Mouse (Mus musculus): ENCODE data around the gene Mnat1. TPM values are rescaled to one million over a fixed set of nuclear protein-coding genes. Genes with fewer than 3 reads are reported as not detected.
"Not testable (repeated sequence)": the region's sequence is repeated elsewhere in the genome, so short reads cannot be mapped to it uniquely, and the experiment has no call there.

Gene Mnat1
- polyA plus RNA-seq, 1 experiment from 2014 or later: 53.0 TPM

- H3K9me3 ChIP-seq (replicated peaks; ENCODE audit: control insufficient read depth, low read length): no peaks in the 10 kb centered on the region
- H3K27ac ChIP-seq (replicated peaks; ENCODE audit: low read depth, low read length): no peak overlapping the region
- no peaks in the 10 kb centered on the region for H3K4me1 ChIP-seq (ENCODE audit: control insufficient read depth, insufficient read depth, low read length)
- WGBS: 76% methylated on average over 7 of the region's 7 CpGs
- DNase-seq (ENCODE audit: low spot score): no peak
- no peak overlapping the region for H3K4me2 ChIP-seq (ENCODE audit: low read depth, low read length)
- no peaks in the 10 kb centered on the region for H3K36me3 ChIP-seq (replicated peaks; ENCODE audit: control insufficient read depth, insufficient read depth, low read depth, low read length)
- H3K4me3 ChIP-seq (ENCODE audit: low read depth, low read length): no peak overlapping the region
- ATAC-seq (replicated peaks; ENCODE audit: insufficient number of reproducible peaks, low FRiP score, low TSS enrichment, low read depth): no peak
- H3K27me3 ChIP-seq (ENCODE audit: control insufficient read depth, insufficient read depth, low read length): no peaks in the 10 kb centered on the region
- no peak overlapping the region for H3K9ac ChIP-seq (replicated peaks; ENCODE audit: low read length)
Observed at GRCm38 (mm10) chr12:73090672-73091335, 32.7 kb upstream of the Mnat1 start.

GRCm38 (mm10) chr12:73094189-73094588, 29.3 kb upstream of the Mnat1 start:
- Histone ChIP-seq H3K9me3 (replicated peaks; ENCODE audit: control insufficient read depth, low read length) (no peaks in the 10 kb centered on the region), H3K9ac (replicated peaks; ENCODE audit: low read length) (no peak overlapping the region), H3K4me2 (ENCODE audit: low read depth, low read length) (no peak overlapping the region)

GRCm38 (mm10) chr12:73094605-73095004, 28.9 kb upstream of the Mnat1 start:
- no peaks in the 10 kb centered on the region for H3K4me1 ChIP-seq (ENCODE audit: control insufficient read depth, insufficient read depth, low read length)
- DNase-seq (ENCODE audit: low spot score): no peak
- no peak overlapping the region for H3K4me2 ChIP-seq (ENCODE audit: low read depth, low read length)
- no peak overlapping the region for H3K9ac ChIP-seq (replicated peaks; ENCODE audit: low read length)
- no peak overlapping the region for H3K27ac ChIP-seq (replicated peaks; ENCODE audit: low read depth, low read length)
- no peaks in the 10 kb centered on the region for H3K27me3 ChIP-seq (ENCODE audit: control insufficient read depth, insufficient read depth, low read length)
- H3K4me3 ChIP-seq (ENCODE audit: low read depth, low read length): no peak overlapping the region
- 21% methylated on average over 2 of the region's 2 CpGs for WGBS
- ATAC-seq (replicated peaks; ENCODE audit: insufficient number of reproducible peaks, low FRiP score, low TSS enrichment, low read depth): no peak
- no peaks in the 10 kb centered on the region for H3K36me3 ChIP-seq (replicated peaks; ENCODE audit: control insufficient read depth, insufficient read depth, low read depth, low read length)
- no peaks in the 10 kb centered on the region for H3K9me3 ChIP-seq (replicated peaks; ENCODE audit: control insufficient read depth, low read length)

More at GRCm38 (mm10) chr12:73094189-73094588, 29.3 kb upstream of the Mnat1 start:
- no peak overlapping the region for H3K4me3 ChIP-seq (ENCODE audit: low read depth, low read length)
- H3K27me3 ChIP-seq (ENCODE audit: control insufficient read depth, insufficient read depth, low read length): no peaks in the 10 kb centered on the region
- DNase-seq (ENCODE audit: low spot score): no peak
- H3K4me1 ChIP-seq (ENCODE audit: control insufficient read depth, insufficient read depth, low read length): no peaks in the 10 kb centered on the region
- H3K27ac ChIP-seq (replicated peaks; ENCODE audit: low read depth, low read length): no peak overlapping the region
- 64% methylated on average over 2 of the region's 2 CpGs for WGBS
- H3K36me3 ChIP-seq (replicated peaks; ENCODE audit: control insufficient read depth, insufficient read depth, low read depth, low read length): no peaks in the 10 kb centered on the region
- ATAC-seq (replicated peaks; ENCODE audit: insufficient number of reproducible peaks, low FRiP score, low TSS enrichment, low read depth): no peak

GRCm38 (mm10) chr12:73096177-73096576, 27.3 kb upstream of the Mnat1 start:
- H3K4me3 ChIP-seq (ENCODE audit: low read depth, low read length); H3K27ac ChIP-seq (replicated peaks; ENCODE audit: low read depth, low read length); H3K9ac ChIP-seq (replicated peaks; ENCODE audit: low read length); H3K27me3 ChIP-seq (ENCODE audit: control insufficient read depth, insufficient read depth, low read length); H3K4me2 ChIP-seq (ENCODE audit: low read depth, low read length); ATAC-seq (replicated peaks; ENCODE audit: insufficient number of reproducible peaks, low FRiP score, low TSS enrichment, low read depth); H3K9me3 ChIP-seq (replicated peaks; ENCODE audit: control insufficient read depth, low read length); DNase-seq (ENCODE audit: low spot score); H3K4me1 ChIP-seq (ENCODE audit: control insufficient read depth, insufficient read depth, low read length); H3K36me3 ChIP-seq (replicated peaks; ENCODE audit: control insufficient read depth, insufficient read depth, low read depth, low read length): not testable (repeated sequence)
- WGBS: 91% methylated on average over 5 of the region's 5 CpGs

GRCm38 (mm10) chr12:73098593-73098992, 24.9 kb upstream of the Mnat1 start:
- no peak overlapping the region for H3K4me2 ChIP-seq (ENCODE audit: low read depth, low read length)
- H3K27ac ChIP-seq (replicated peaks; ENCODE audit: low read depth, low read length): no peak overlapping the region
- 81% methylated on average over 4 of the region's 4 CpGs for WGBS
- DNase-seq (ENCODE audit: low spot score) (no peak), ATAC-seq (replicated peaks; ENCODE audit: insufficient number of reproducible peaks, low FRiP score, low TSS enrichment, low read depth) (no peak)
- H3K27me3 ChIP-seq (ENCODE audit: control insufficient read depth, insufficient read depth, low read length): no peaks in the 10 kb centered on the region
- no peak overlapping the region for H3K9ac ChIP-seq (replicated peaks; ENCODE audit: low read length)
- H3K4me3 ChIP-seq (ENCODE audit: low read depth, low read length): no peak overlapping the region
- no peaks in the 10 kb centered on the region; the same call in 1 of the 2 replicates for H3K9me3 ChIP-seq (replicated peaks; ENCODE audit: control insufficient read depth, low read length)
- H3K4me1 ChIP-seq (ENCODE audit: control insufficient read depth, insufficient read depth, low read length): no peaks in the 10 kb centered on the region
- peaks cover 10% of the 10 kb centered on the region for H3K36me3 ChIP-seq (replicated peaks; ENCODE audit: control insufficient read depth, insufficient read depth, low read depth, low read length)

GRCm38 (mm10) chr12:73103713-73104112, 19.8 kb upstream of the Mnat1 start:
- H3K4me3 ChIP-seq (ENCODE audit: low read depth, low read length): no peak overlapping the region
- no peaks in the 10 kb centered on the region for H3K4me1 ChIP-seq (ENCODE audit: control insufficient read depth, insufficient read depth, low read length)
- H3K27me3 ChIP-seq (ENCODE audit: control insufficient read depth, insufficient read depth, low read length): no peaks in the 10 kb centered on the region
- no peak overlapping the region for H3K9ac ChIP-seq (replicated peaks; ENCODE audit: low read length)
- H3K27ac ChIP-seq (replicated peaks; ENCODE audit: low read depth, low read length): no peak overlapping the region
- ATAC-seq (replicated peaks; ENCODE audit: insufficient number of reproducible peaks, low FRiP score, low TSS enrichment, low read depth) (no peak), DNase-seq (ENCODE audit: low spot score) (peak; percentile 52)
- no peak overlapping the region for H3K4me2 ChIP-seq (ENCODE audit: low read depth, low read length)
- WGBS: 48% methylated on average over 12 of the region's 12 CpGs
- H3K36me3 ChIP-seq (replicated peaks; ENCODE audit: control insufficient read depth, insufficient read depth, low read depth, low read length): peaks cover 11% of the 10 kb centered on the region
- H3K9me3 ChIP-seq (replicated peaks; ENCODE audit: control insufficient read depth, low read length): no peaks in the 10 kb centered on the region; the same call in 1 of the 2 replicates

- no peak overlapping the region for H3K9ac ChIP-seq (replicated peaks; ENCODE audit: low read length)
- DNase-seq (ENCODE audit: low spot score) (no peak), ATAC-seq (replicated peaks; ENCODE audit: insufficient number of reproducible peaks, low FRiP score, low TSS enrichment, low read depth) (no peak)
- H3K27ac ChIP-seq (replicated peaks; ENCODE audit: low read depth, low read length): no peak overlapping the region
- H3K27me3 ChIP-seq (ENCODE audit: control insufficient read depth, insufficient read depth, low read length): no peaks in the 10 kb centered on the region
- 0 out of 2 replicates have a peak, but pooled peaks cover 2% of the 10 kb centered on the region for H3K4me1 ChIP-seq (ENCODE audit: control insufficient read depth, insufficient read depth, low read length)
- 42% methylated on average over 2 of the region's 2 CpGs for WGBS
- peaks cover 9% of the 10 kb centered on the region for H3K36me3 ChIP-seq (replicated peaks; ENCODE audit: control insufficient read depth, insufficient read depth, low read depth, low read length)
- no peak overlapping the region for H3K4me3 ChIP-seq (ENCODE audit: low read depth, low read length)
- H3K4me2 ChIP-seq (ENCODE audit: low read depth, low read length): no peak overlapping the region
- H3K9me3 ChIP-seq (replicated peaks; ENCODE audit: control insufficient read depth, low read length): no peaks in the 10 kb centered on the region; the same call in 1 of the 2 replicates
Observed at GRCm38 (mm10) chr12:73107821-73108220, 15.7 kb upstream of the Mnat1 start.

- peak; percentile 49 for ATAC-seq (replicated peaks; ENCODE audit: insufficient number of reproducible peaks, low FRiP score, low TSS enrichment, low read depth)
Observed at GRCm38 (mm10) chr12:73110431-73111111, 12.9 kb upstream of the Mnat1 start.

More at GRCm38 (mm10) chr12:73110431-73111111, 12.9 kb upstream of the Mnat1 start:
- Histone ChIP-seq H3K4me1 (ENCODE audit: control insufficient read depth, insufficient read depth, low read length) (0 out of 2 replicates have a peak, but pooled peaks cover 2% of the 10 kb centered on the region), H3K9ac (replicated peaks; ENCODE audit: low read length) (peak overlapping the region; percentile 94), H3K4me3 (ENCODE audit: low read depth, low read length) (peak overlapping the region; percentile 92), H3K4me2 (ENCODE audit: low read depth, low read length) (peak overlapping the region; percentile 91), H3K27me3 (ENCODE audit: control insufficient read depth, insufficient read depth, low read length) (no peaks in the 10 kb centered on the region), H3K27ac (replicated peaks; ENCODE audit: low read depth, low read length) (no peak overlapping the region), H3K9me3 (replicated peaks; ENCODE audit: control insufficient read depth, low read length) (no peaks in the 10 kb centered on the region), H3K36me3 (replicated peaks; ENCODE audit: control insufficient read depth, insufficient read depth, low read depth, low read length) (no peaks in the 10 kb centered on the region; the same call in 1 of the 2 replicates)
- DNase-seq (ENCODE audit: low spot score): peak; percentile 59
- 2% methylated on average over 22 of the region's 23 CpGs for WGBS
